Mouse (Mus musculus) left cerebral cortex, postnatal 14 days (tissue): ENCODE results near the gene Sod2. TPM values are rescaled to one million over a fixed set of nuclear protein-coding genes. Genes with fewer than 3 reads are reported as not detected.
A peak's percentile ranks its signal among the peaks of the same experiment; 100 is the strongest.
"Not testable (repeated sequence)": the region's sequence is repeated elsewhere in the genome, so short reads cannot be mapped to it uniquely, and the experiment has no call there.

Experiments
- DNase-seq, 2 experiments: peaks; one replicate each; pipeline ENCODE4 v3.0.0; 2021 to 2022; ENCODE audit warnings: low spot score in 2 of 2, mixed read lengths in 1 of 2
- intact Hi-C: fragments of 180-260 bp; cut with DNase I; formaldehyde crosslinking; loops from one replicate; pipeline ENCODE4 v1.15.1; 2025
- long read RNA-seq, 2 experiments: library from polyadenylated mRNA; stranded (forward); transcript quantifications; one replicate each; pipeline ENCODE4 v2.0.0; 2021
- total RNA-seq, 2 experiments: library from RNA; stranded (reverse); gene quantifications; 2 replicates each; pipeline ENCODE4 v1.2.3; 2021

Sod2 gene
- 100 to 1,000 TPM; 268 to 271 TPM for total RNA-seq
- long read RNA-seq, experiment 1, full-length matches to known transcripts, result 136 of 189 reads
- long read RNA-seq, experiment 1, partial matches to known transcripts, result 45 of 189 reads
- long read RNA-seq, experiment 1, other reads (novel, unspliced or antisense), result 8 of 189 reads
- long read RNA-seq, experiment 2, full-length matches to known transcripts, result 120 of 155 reads
- long read RNA-seq, experiment 2, partial matches to known transcripts, result 26 of 155 reads
- long read RNA-seq, experiment 2, other reads (novel, unspliced or antisense), result 9 of 155 reads

DNA sequence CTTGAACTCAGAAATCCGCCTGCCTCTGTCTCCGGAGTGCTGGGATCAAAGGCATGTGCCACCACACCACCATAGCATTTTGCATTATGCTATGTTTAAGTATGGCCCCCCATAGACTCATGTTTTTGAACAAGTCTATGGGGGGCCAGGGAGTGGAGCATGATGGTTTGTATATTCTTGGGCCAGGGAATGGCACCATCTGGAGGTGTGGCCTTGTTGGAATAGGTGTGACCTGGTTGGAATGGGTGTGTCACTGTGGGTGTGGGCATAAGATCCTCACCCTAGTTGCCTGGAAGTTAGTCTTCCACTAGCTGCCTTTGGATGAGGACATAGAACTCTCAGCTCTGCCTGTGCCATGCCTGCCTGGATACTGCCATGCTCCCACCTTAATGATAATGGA, at the start of gene Sod2:
Gene Sod2, plus strand, starts transcription at position 301 of the 400 bp plus-strand sequence.
- intact Hi-C loops, DNase-seq: not testable (repeated sequence)

GRCm38 (mm10) chr17:12959377-12959776, 47.3 kb upstream of the Sod2 start:
- intact Hi-C loops, result not testable (repeated sequence)

GRCm38 (mm10) chr17:12960331-12960873, 46.2 kb upstream of the Sod2 start, which contains the start of gene Acat2:
Gene Acat2 (minus strand): TSS chr17:12960747.
- peak; percentile 96 to 98 for DNase-seq
- intact Hi-C loops, result loop anchor here (2.0 kb wide), 1 partner anchor 44 kb away; the partner anchor contains the start of gene Mrpl18

More at GRCm38 (mm10) chr17:12959377-12959776, 47.3 kb upstream of the Sod2 start:
- DNase-seq, result not testable (repeated sequence)

DNA sequence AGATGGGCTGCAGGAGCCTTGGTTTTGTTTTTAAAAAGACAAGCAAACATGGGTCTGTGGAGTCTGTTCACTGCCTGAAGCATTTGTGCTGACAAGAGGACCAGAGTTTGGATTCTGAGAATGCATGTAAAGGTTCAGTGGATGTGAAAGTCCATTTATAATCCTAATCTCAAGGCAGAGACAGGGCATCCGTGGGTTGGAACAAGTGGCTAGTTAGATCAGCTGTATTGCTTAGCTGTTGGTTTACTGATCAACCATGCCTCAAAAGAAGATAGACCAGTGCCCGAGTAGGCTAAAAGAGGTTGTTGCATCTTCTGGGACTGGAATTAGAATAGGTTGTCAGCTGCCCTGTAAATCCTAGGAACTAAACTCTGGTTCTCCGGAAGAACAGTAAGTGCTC, 43.2 kb upstream of the Sod2 start:
- intact Hi-C loops, result no loop called here
- no peak for DNase-seq

- intact Hi-C loops, result no loop called here
- no peak for DNase-seq
These were observed 39.5 kb upstream of the Sod2 start for GRCm38 (mm10) chr17:12967173-12967572.

- intact Hi-C loops, result no loop called here
- DNase-seq, result no peak
These were observed 32.8 kb upstream of the Sod2 start for GRCm38 (mm10) chr17:12973851-12974250.

GRCm38 (mm10) chr17:12978546-12978945, 28.1 kb upstream of the Sod2 start:
- no peak for DNase-seq
- intact Hi-C loops, result no loop called here

DNA sequence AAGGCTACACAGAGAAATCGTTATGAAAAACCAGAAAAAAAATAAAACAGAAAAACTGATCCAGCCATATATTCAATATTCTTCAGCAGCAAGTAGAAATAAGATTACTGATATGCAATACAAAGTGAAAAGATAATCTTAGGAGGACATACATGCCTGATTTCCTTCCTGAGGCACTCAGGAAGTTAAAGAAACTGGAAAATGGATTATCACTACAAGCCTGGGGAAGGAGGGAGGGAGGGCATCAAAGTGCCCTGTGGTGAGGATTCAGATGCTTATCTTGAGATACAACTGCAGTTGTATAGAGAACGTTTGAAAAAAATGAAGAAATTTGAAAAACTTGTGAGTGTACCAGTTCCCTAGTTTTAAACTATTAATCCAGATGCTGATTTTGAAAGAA, 22.7 kb upstream of the Sod2 start:
- no peak for DNase-seq
- intact Hi-C loops, result no loop called here

DNA sequence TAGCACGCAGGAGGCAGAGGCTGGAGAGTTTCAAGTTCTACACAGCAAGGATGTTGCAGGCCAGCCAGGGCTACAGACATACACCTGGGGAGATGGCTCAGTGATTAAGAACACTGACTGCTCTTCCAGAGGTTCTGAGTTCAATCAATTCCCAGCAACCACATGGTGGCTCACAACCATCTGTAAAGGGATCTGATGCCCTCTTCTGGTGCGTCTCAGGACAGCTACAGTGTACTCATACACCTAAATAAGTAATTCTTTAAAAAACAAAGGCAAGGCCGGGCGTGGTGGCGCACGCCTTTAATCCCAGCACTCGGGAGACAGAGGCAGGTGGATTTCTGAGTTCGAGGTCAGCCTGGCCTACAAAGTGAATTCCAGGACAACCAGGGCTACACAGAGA, 18.6 kb upstream of the Sod2 start:
- intact Hi-C loops, DNase-seq: not testable (repeated sequence)

GRCm38 (mm10) chr17:12990567-12991145, 16.0 kb upstream of the Sod2 start:
- intact Hi-C loops, result loop anchor here (10.0 kb wide), 1 partner anchor 576 kb away; no protein-coding TSS in a partner anchor
- DNase-seq, result no peak

DNA sequence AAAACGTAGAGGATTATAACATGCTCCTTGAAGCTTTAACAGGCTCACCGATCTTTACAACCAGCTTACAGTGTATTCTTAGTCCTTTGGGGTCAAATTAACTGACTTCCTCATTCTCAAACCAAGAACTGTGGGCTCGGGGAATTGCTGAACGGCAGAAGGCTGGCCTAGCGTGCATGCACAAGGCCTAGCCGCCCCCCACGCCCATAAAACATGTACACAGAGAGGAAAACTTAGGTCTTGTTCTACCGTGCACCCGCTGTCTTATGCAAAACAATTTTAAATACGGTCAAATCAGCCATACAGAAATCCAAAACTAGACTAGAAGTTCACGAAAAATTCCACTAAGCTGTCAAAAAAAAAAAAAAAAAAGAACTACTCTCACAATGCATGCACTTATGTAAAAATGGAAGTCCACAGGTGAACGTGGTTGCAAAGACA, 15.4 kb upstream of the Sod2 start:
- peak in 1 of 2 experiments; percentile 39 for DNase-seq
- intact Hi-C loops, result loop anchor here (10.0 kb wide), 1 partner anchor 576 kb away; no protein-coding TSS in a partner anchor

DNA sequence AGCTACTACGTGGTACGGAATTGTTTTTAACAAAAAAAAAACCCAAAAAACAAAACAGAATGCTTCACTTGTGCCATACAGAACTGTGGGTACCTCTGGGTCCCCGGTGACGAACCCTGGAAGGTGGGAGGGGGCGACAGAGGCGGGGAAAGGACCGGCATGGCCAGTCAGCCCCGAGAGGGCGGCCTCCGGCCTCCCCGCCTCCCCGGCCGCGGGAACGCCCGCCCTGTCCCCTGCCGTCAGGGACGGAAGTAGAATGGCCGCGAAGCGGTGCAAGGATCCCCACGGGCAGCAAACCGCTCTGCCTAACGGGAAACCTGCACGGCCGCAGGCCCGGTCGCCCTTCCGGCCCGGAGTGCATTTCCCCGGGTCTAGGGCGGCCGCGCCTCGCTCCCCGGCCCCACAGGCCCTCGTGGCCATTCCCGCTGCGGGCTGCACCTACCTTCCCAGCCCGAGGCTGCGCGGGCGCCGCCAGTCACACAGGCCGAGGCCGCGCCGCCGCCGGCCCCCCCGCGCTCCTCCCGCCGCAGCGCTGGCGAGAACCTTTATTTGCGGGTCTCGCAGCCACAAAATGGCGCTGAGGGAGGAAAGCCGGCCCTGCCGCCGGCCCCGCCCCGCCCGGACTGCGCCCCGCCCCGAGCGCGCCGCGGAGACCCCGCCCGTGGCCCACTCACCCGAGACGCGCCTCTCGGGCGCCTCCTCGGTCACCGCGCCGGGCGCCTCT, 14.8 kb upstream of the Sod2 start:
- peak; percentile 72 to 84 for DNase-seq
- intact Hi-C loops, result loop anchor here (10.0 kb wide), 1 partner anchor 577 kb away; no protein-coding TSS in a partner anchor

DNA sequence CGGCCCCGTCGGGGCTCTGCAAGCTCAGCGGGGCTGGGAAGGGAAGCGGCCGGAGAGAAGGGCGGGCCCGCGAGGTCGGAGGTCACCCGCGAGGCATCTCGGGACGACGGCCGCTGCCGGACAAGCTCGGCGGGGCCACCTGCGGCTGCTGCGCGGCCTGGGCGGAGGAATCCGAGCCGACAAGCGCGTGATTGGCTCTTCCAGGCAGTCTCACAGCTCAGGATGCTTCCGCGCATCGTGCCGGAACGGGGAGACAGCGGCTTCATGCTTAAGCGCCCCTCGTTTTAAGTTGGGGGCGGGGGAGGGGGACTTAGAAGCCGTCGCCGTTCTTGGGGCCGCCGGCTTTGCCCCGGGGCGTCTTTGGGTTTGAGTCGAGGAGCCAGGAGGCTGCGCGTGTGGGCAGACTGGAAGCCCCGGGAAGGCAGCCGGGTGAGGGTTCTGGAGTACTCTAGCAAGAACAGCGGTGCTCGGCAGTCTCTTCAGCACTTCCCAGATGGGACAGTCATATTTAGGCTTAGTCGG, 14.1 kb upstream of the Sod2 start:
- DNase-seq, result peak; percentile 95
- intact Hi-C loops, result loop anchor here (10.0 kb wide), 1 partner anchor 578 kb away; no protein-coding TSS in a partner anchor

GRCm38 (mm10) chr17:12994069-12994468, 12.6 kb upstream of the Sod2 start, which contains the start of gene Wtap:
Gene Wtap (minus strand): TSS chr17:12994169.
- no peak for DNase-seq
- intact Hi-C loops, result loop anchor here (10.0 kb wide), 1 partner anchor 579 kb away; no protein-coding TSS in a partner anchor

- intact Hi-C loops, result loop anchor here (5.0 to 10.0 kb wide), 2 partner anchors 114 to 582 kb away; no protein-coding TSS in a partner anchor
- peak; percentile 65 to 70 for DNase-seq
These were observed 10.3 kb upstream of the Sod2 start for GRCm38 (mm10) chr17:12996345-12996744.

DNA sequence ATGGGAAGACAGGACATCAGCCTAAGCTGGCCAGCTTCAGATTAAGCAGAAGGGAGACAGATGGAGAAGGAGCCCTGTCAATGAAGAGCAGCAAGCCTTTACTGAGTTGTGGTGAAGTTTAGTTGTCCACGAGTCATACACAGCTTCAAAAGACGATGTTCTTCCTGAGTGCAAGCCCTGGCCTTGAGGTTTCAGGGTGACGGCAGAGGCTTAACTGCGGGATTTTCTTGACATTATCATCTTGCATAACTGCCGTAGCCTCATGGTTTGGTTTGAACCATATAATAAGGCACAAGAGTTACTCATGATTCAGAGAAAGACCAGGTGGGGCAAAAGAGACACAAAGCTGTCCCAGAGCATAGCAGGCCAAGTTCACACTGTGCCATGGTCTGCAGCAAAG, 8.8 kb upstream of the Sod2 start:
- intact Hi-C loops, result loop anchor here (5.0 to 10.0 kb wide), 2 partner anchors 116 to 583 kb away; no protein-coding TSS in a partner anchor
- DNase-seq, result no peak

GRCm38 (mm10) chr17:12999069-12999468, 7.6 kb upstream of the Sod2 start:
- no peak for DNase-seq
- intact Hi-C loops, result loop anchor here (5.0 to 10.0 kb wide), 2 partner anchors 117 to 584 kb away; no protein-coding TSS in a partner anchor

DNA sequence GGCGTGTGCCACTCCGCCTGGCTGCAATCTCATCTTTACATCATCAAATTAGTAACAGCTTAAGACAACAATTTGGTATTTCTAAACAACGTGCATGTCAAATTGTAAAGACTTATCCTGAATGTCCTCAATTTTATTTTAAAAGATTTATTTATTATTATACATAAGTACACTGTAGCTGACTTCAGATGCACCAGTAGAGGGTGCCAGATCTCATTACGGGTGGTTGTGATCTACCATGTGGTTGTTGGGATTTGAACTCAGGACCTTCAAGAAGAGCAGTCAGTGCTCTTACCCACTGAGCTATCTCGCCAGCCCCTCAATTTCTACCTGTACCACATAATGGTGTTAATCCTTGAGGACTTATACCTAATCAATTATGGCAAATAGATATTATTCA, 4.4 kb upstream of the Sod2 start:
- DNase-seq, intact Hi-C loops: not testable (repeated sequence)

DNA sequence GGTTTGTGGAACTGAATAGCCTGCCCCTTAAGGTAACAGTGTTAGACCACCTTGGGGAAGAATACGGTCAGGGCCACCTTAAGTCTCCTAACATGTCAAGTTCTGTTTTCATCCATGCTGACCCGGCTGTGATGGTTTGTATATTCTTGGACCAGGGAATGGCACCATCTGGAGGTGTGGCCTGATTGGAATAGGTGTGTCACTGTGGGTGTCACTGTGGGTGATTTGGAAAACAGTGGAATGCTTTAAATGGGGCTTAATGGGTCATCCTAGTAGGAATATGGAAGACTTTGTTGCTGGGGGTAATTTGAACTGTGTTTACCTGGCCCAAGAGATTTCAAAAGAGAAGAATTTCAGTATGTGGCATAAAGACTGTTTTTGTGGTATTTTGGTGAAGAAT, 2.2 kb upstream of the Sod2 start:
- intact Hi-C loops, DNase-seq: not testable (repeated sequence)
